10 mouse cellular contexts compared by ENCODE assay signal in the genomic region with DNA sequence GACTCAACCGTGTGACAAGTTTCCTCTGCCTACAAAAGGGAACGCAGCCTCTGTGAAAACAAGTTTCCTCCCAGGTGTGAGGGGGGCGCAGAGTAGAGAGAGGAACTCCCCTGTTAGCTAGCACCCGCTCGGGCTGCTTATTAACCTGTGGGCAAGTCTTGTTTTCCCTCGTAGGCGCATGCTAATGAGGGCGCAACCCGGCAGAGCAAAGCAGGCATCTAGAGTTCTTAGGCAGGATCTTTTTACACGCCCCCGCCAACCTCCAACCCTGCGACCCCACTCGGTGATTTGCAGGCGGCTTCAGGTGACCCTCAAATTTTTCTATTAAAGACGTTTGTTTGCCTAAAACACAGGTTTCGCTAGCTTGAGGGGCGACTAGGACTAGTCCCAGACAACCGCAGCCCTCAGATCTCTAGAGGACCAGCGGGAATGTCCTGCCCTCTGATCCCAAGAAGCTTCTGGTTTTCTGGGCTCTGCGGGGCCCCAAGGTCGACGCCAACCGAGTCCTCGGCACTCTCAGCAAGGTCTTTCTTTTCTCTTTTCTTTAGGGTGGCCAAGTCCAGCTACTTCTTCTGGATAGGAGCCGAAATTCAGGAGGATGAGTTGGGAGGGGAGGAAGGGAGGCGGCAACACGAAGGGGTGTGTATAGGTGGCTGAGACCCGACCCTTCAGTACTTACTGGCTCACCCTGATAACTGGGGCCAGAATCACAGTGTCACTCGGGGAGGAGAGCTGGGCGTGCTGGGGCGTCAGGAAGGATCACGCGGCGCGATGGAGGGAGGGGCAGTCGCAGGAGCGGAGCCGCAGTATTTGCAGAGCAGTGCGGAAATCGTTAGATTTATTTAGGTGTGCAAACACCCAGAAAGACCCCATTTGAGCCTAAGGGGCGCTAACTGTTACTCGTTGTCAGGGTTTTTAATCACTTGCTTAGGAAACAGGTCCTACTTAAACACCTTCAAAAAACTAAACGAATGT. TPM values are rescaled to one million over a fixed set of nuclear protein-coding genes. Genes with fewer than 3 reads are reported as not detected.
DNase-seq lines count a peak whose midpoint lies in the region; ATAC-seq and TF ChIP-seq lines count a peak whose summit lies in the region.
"Had no signal": no experiment of that assay in that cellular context is flagged by ENCODE, and none has a peak within 500 bp of the region (broad histone marks: within the 10 kb centered on the region; RNA-seq: fewer than 3 reads in every experiment).

No protein-coding gene starts in this region.

- no peak for TF ChIP-seq CTCF in kidney, adult 2 months (conservative IDR thresholded peaks at IDR 0.05; ENCODE audit: insufficient read depth, insufficient read length, low read depth, low read length)

- intact Hi-C loops in gastrocnemius, postnatal 36 days (cut with DNase I), result no loop called here

- H3K4me2 ChIP-seq in heart, embryonic 11.5 days, result peak overlapping the region; percentile 19; the same call in 1 of the 2 replicates
- no peak overlapping the region for H3K4me2 ChIP-seq in heart, embryonic 12.5 days
- peak overlapping the region; percentile 39 for H3K4me2 ChIP-seq in embryonic facial prominence, embryonic 13.5 days
- peak overlapping the region; percentile 31 for H3K4me2 ChIP-seq in neural tube, embryonic 11.5 days (ENCODE audit: low read depth)

- peaks cover 84% of the 10 kb centered on the region for H3K27me3 ChIP-seq in heart, embryonic 11.5 days (ENCODE audit: control insufficient read depth, insufficient read depth, low read length)
- peaks cover 80% of the 10 kb centered on the region for H3K27me3 ChIP-seq in heart, embryonic 12.5 days (replicated peaks)
- H3K27me3 ChIP-seq in embryonic facial prominence, embryonic 13.5 days, result peaks cover 91% of the 10 kb centered on the region
- H3K27me3 ChIP-seq in kidney, adult 2 months (replicated peaks; ENCODE audit: control insufficient read depth, insufficient read depth, low read length), result peaks cover 3% of the 10 kb centered on the region; the same call in 1 of the 2 replicates
- peaks cover 88% of the 10 kb centered on the region for H3K27me3 ChIP-seq in neural tube, embryonic 11.5 days (ENCODE audit: control insufficient read depth, insufficient read depth, low read length)

- WGBS in heart, embryonic 11.5 days (ENCODE audit: insufficient replicate concordance), result under 1% methylated on average over 43 of the region's 43 CpGs
- 1% methylated on average over 43 of the region's 43 CpGs for WGBS in heart, embryonic 12.5 days
- WGBS in embryonic facial prominence, embryonic 13.5 days, result under 1% methylated on average over 43 of the region's 43 CpGs
- 3% methylated on average over 43 of the region's 43 CpGs for WGBS in kidney, adult 2 months
- under 1% methylated on average over 43 of the region's 43 CpGs for WGBS in neural tube, embryonic 11.5 days

- H3K9me3 ChIP-seq in heart, embryonic 11.5 days (replicated peaks; ENCODE audit: control insufficient read depth, low read length), result no peaks in the 10 kb centered on the region
- H3K9me3 ChIP-seq in heart, embryonic 12.5 days (replicated peaks), result no peaks in the 10 kb centered on the region
- H3K9me3 ChIP-seq in embryonic facial prominence, embryonic 13.5 days, result no peaks in the 10 kb centered on the region
- no peaks in the 10 kb centered on the region for H3K9me3 ChIP-seq in neural tube, embryonic 11.5 days (ENCODE audit: control insufficient read depth, low read length)

- H3K9ac ChIP-seq in heart, embryonic 11.5 days (ENCODE audit: low read depth, low read length), result no peak overlapping the region
- no peak overlapping the region for H3K9ac ChIP-seq in heart, embryonic 12.5 days
- H3K9ac ChIP-seq in embryonic facial prominence, embryonic 13.5 days, result no peak overlapping the region
- H3K9ac ChIP-seq in neural tube, embryonic 11.5 days (ENCODE audit: low read length), result no peak overlapping the region

- peak; percentile 92 for DNase-seq in kidney, adult 2 months
- peak; percentile 66 for DNase-seq in neural tube, embryonic 11.5 days (ENCODE audit: low spot score)
- no peak for DNase-seq in gastrocnemius, postnatal 36 days
- DNase-seq in cerebellum, adult 11 months, result no peak
- DNase-seq in adrenal gland, postnatal 4 days (ENCODE audit: low spot score in 2 of 2), result no peak

- ATAC-seq in heart, embryonic 11.5 days (replicated peaks; ENCODE audit: insufficient number of reproducible peaks, low FRiP score, low TSS enrichment), result no peak
- ATAC-seq in heart, embryonic 12.5 days (ENCODE audit: insufficient number of reproducible peaks, low FRiP score), result no peak
- no peak for ATAC-seq in embryonic facial prominence, embryonic 13.5 days (ENCODE audit: insufficient number of reproducible peaks, insufficient read depth, low FRiP score, low TSS enrichment, low read depth)
- no peak for ATAC-seq in neural tube, embryonic 11.5 days (ENCODE audit: insufficient read depth, low FRiP score, low TSS enrichment)

- H3K4me3 ChIP-seq in heart, embryonic 11.5 days (ENCODE audit: low read depth, low read length), result no peak overlapping the region
- no peak overlapping the region for H3K4me3 ChIP-seq in heart, embryonic 12.5 days
- peak overlapping the region; percentile 17 for H3K4me3 ChIP-seq in embryonic facial prominence, embryonic 13.5 days
- H3K4me3 ChIP-seq in kidney, adult 2 months (ENCODE audit: insufficient read depth, low read depth, low read length), result peak overlapping the region; percentile 45
- H3K4me3 ChIP-seq in neural tube, embryonic 11.5 days (ENCODE audit: low read depth, low read length), result peak overlapping the region; percentile 19; the same call in 1 of the 2 replicates

- TF ChIP-seq POLR2A in kidney, adult 2 months (IDR thresholded peaks at IDR 0.05; ENCODE audit: low read depth, low read length), result peak; percentile 11

- peaks cover 6% of the 10 kb centered on the region for H3K4me1 ChIP-seq in heart, embryonic 11.5 days (ENCODE audit: control insufficient read depth, insufficient read depth, low read length)
- peaks cover 6% of the 10 kb centered on the region; the same call in 1 of the 2 replicates for H3K4me1 ChIP-seq in heart, embryonic 12.5 days (replicated peaks)
- peaks cover 22% of the 10 kb centered on the region for H3K4me1 ChIP-seq in embryonic facial prominence, embryonic 13.5 days
- 0 out of 2 replicates have a peak, but pooled peaks cover 3% of the 10 kb centered on the region for H3K4me1 ChIP-seq in kidney, adult 2 months (ENCODE audit: control insufficient read depth, insufficient read depth, low read length)
- H3K4me1 ChIP-seq in neural tube, embryonic 11.5 days (ENCODE audit: control insufficient read depth, insufficient read depth, low read length), result 0 out of 2 replicates have a peak, but pooled peaks cover 2% of the 10 kb centered on the region

- no peak overlapping the region for H3K27ac ChIP-seq in heart, embryonic 11.5 days (ENCODE audit: low read depth, low read length)
- no peak overlapping the region for H3K27ac ChIP-seq in heart, embryonic 12.5 days (ENCODE audit: poor library complexity, severe bottlenecking)
- no peak overlapping the region for H3K27ac ChIP-seq in embryonic facial prominence, embryonic 13.5 days
- peak overlapping the region; percentile 95 for H3K27ac ChIP-seq in kidney, adult 2 months (ENCODE audit: insufficient read depth, low read depth, low read length)
- H3K27ac ChIP-seq in neural tube, embryonic 11.5 days (ENCODE audit: low read depth, low read length), result no peak overlapping the region

- H3K36me3 ChIP-seq in heart, embryonic 11.5 days (ENCODE audit: control insufficient read depth, insufficient read depth, low read length), result no peaks in the 10 kb centered on the region
- no peaks in the 10 kb centered on the region for H3K36me3 ChIP-seq in heart, embryonic 12.5 days
- H3K36me3 ChIP-seq in embryonic facial prominence, embryonic 13.5 days, result no peaks in the 10 kb centered on the region
- H3K36me3 ChIP-seq in kidney, adult 2 months (ENCODE audit: control insufficient read depth, insufficient read depth, low read length), result no peaks in the 10 kb centered on the region; the same call in 1 of the 2 replicates
- no peaks in the 10 kb centered on the region for H3K36me3 ChIP-seq in neural tube, embryonic 11.5 days (ENCODE audit: control insufficient read depth, insufficient read depth, low read length)

RNA-seq across cellular contexts. Expression of gene Sim1, which starts 8.5 kb away (rescaled TPM):
- polyA plus RNA-seq in heart, embryonic 11.5 days (2014; fragmentation: Nextera tagmentation; extraction: Ambion mirVana), result 0.09 and 0.23 TPM in 2 replicates
- polyA plus RNA-seq in heart, embryonic 12.5 days (2016; fragmentation: Nextera tagmentation; extraction: Ambion mirVana), result not detected in 2 replicates
- 1.6 and 3.2 TPM in 2 replicates for polyA plus RNA-seq in embryonic facial prominence, embryonic 13.5 days (2015; fragmentation: Nextera tagmentation; extraction: Ambion mirVana)
- polyA plus RNA-seq in kidney, adult 2 months (2012; rRNA removed), result 4.2 and 5.8 TPM in 2 replicates
- 3.4 and 3.9 TPM in 2 replicates for polyA plus RNA-seq in neural tube, embryonic 11.5 days (2014; fragmentation: Nextera tagmentation; extraction: Ambion mirVana)
- total RNA-seq in gastrocnemius, postnatal 36 days (2021), result under 1 TPM; 0.05 to 0.13 TPM
- 1 to 10 TPM in 1 of 2 experiments, under 1 TPM in 1; 0.06 to 3.7 TPM for total RNA-seq in adrenal gland, postnatal 4 days (2021)
- polyA plus RNA-seq: C2C12; large intestine, adult 2 months had no signal

Comparison
In these comparisons a context has a peak if more than half of its experiments do, and no peak if none do; other contexts are left out.
1. H3K4me3 ChIP-seq: peak in embryonic facial prominence, embryonic 13.5 days (single experiment), kidney, adult 2 months (single experiment) and neural tube, embryonic 11.5 days (single experiment); none in heart, embryonic 11.5 days (single experiment) and heart, embryonic 12.5 days (single experiment).
2. DNase-seq: peak in kidney, adult 2 months (single experiment) and neural tube, embryonic 11.5 days (single experiment); none in gastrocnemius, postnatal 36 days (0 of 2), cerebellum, adult 11 months (single experiment) and adrenal gland, postnatal 4 days (0 of 2).